Mouse (Mus musculus) lung, adult 2 months (tissue): Measurements from ENCODE around the gene Nav2. TPM values are rescaled to one million over a fixed set of nuclear protein-coding genes. Genes with fewer than 3 reads are reported as not detected.

Experiments
- DNase-seq: peaks from one replicate; pipeline ENCODE4 v3.0.0; 2022
- H3K4me1 ChIP-seq: fragments of 200-500 bp; 2 replicates; pipeline ENCODE4 v1.6.1; 2011; ENCODE audit warnings: low read length; ENCODE audit not compliant: control insufficient read depth, insufficient read depth
- H3K4me3 ChIP-seq: fragments of 200-500 bp; replicated peaks from 2 replicates; pipeline ENCODE3; 2011; ENCODE audit warnings: low read depth, mild to moderate bottlenecking, control low read depth, low read length; ENCODE audit errors: extremely low read depth
- CTCF ChIP-seq: fragments of 200-500 bp; IDR thresholded peaks from 2 replicates; pipeline ENCODE4 v1.5.1; 2011; ENCODE audit warnings: mild to moderate bottlenecking, low read length, control low read depth; ENCODE audit not compliant: insufficient read depth
- POLR2A ChIP-seq: fragments of 200-500 bp; IDR thresholded peaks from 2 replicates; pipeline ENCODE4 v1.6.1; 2011; ENCODE audit warnings: low read depth, mild to moderate bottlenecking, control low read depth, low read length, borderline replicate concordance; ENCODE audit errors: extremely low read depth
- WGBS: fragments of 180-500 bp; shearing (Covaris S2); methylation state at CpG from one replicate; pipeline ENCODE4 v1.1.7; 2018; 5-methylcytosine and 5-hydroxymethylcytosine counted together
- polyA plus RNA-seq: library from polyadenylated mRNA; depleted of rRNA; stranded (reverse); fragments of >200 nt; gene quantifications from 2 replicates; pipeline ENCODE4 v1.2.3, GENCODE M21; 2012

Gene Nav2
- polyA plus RNA-seq, 1 experiment, result 33.9 TPM

DNA sequence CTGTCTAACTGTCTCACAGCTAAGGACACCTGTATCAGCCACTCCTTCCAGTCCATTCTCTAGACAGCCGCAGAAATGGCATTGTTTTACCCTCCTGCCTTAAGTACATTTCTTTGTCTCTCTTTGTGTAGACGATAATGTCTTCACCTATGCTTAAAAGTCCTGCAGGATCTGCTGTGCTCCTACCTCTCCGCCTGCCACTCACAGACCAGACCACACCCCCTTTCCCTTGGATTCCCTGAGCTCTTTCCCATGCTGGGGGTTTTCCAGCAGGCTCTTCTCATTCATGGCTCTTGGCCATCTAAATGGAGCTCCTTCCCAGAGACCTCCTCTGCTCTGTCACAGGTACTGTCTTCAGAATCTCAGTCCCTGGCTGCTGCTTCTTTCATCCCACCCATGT lies 408.1 kb downstream of the Nav2 start:
- TF ChIP-seq POLR2A, result no peak
- WGBS, result 71% methylated on average over 3 of the region's 3 CpGs
- H3K4me1 ChIP-seq, result peaks cover 11% of the 10 kb centered on the region
- no peak overlapping the region for H3K4me3 ChIP-seq
- no peak for DNase-seq

DNA sequence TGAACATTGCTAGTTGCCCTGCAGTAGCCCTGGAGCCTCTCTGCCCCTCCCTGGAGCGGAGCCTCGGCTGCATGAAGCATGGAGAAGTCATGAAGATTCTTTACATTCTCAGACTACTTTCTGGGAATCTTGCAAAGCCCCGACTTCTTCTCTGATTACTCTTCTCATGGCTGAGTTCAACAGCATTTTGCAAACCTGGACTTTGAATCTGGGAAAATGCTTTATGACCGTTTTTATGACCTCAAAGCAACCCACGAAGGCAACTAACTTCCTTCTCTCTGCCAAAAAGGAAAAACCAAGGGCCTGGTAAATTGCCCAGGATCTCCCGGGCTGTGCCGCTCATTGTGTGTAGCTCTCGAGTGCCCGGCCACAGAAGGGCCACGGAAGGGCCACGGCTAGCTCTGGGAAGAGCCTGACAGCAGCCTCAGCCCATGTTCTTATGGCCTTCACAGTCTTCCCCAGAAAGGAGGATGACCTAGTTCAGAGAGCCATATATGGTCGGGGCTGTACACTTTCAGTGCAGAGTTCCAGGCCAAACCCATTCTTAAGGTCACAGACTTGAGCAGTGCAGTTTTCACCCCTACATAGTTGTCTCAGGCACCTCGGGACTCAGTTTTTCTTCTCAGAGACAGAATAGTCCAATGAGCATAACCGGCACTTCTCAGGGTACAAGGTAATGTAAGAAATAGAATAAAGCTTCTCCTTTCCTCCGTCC lies 409.8 kb downstream of the Nav2 start:
- H3K4me1 ChIP-seq, result peaks cover 11% of the 10 kb centered on the region
- WGBS, result 56% methylated on average over 15 of the region's 15 CpGs
- no peak for TF ChIP-seq POLR2A
- no peak for TF ChIP-seq CTCF
- H3K4me3 ChIP-seq, result no peak overlapping the region
- DNase-seq, result no peak

DNA sequence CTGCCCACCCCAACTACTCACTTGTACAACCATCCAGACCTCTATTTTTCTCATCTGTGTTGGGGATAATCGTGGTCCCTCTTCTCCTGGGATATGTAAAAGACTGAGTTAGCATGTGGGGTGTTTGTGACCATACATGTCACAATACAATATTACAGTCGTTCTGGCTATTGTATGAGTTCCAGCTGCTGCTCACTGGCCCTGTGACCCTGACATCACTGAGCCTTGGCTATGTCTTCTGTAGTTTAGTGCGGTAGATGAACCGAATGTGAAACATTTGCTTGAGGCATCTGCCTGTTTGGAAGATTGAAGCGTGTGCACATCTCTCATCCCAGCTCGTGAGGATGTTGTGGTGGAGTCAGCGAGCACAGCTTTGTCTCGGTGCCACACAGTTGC lies 410.4 kb downstream of the Nav2 start:
- 78% methylated on average over 8 of the region's 8 CpGs for WGBS
- TF ChIP-seq POLR2A (no peak), CTCF (no peak)
- no peak for DNase-seq
- Histone ChIP-seq H3K4me1 (peaks cover 10% of the 10 kb centered on the region), H3K4me3 (no peak overlapping the region)

DNA sequence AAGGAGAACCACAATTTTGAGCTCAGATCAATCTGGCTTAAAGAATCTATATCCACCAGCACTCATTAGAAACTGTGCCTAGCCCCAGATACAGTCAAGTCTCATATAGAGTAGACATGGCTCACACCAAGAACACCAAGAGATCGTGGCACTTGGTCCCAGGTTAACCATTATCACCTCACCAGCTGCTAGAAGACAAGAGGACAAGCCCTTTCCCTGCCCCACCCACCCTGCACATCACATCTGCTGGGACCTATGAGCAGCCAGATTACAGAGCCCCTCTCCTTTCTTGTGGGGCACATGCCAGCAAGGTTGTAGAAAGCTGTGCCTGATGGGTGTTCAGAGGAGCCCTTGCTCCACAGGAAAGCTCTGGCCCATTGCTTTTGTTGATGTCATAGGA lies 411.5 kb downstream of the Nav2 start:
- TF ChIP-seq CTCF (no peak), POLR2A (no peak)

DNA sequence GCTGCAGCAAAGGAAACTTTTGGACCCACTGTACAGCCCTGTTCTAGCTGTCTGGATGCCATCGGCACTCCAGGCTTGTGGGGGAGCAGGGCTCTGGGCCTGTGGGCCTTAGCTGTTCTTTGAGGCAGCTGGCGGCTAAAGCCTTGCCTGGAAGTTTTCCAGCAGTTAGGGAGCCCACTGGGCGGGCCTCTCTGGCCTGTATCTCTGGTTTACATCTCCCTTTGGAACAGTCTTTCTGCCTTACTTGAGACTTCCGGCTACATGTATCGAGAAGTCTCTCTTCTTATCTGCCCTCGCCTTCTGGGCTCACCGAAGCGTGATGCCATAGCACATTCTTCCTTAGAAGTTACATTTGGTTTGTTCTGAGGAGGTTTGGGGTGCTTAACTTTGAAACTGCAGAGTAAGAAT lies 412.6 kb downstream of the Nav2 start:
- TF ChIP-seq POLR2A (no peak), CTCF (no peak)
- no peak for DNase-seq
- peaks cover 5% of the 10 kb centered on the region for H3K4me1 ChIP-seq
- 40% methylated on average over 8 of the region's 8 CpGs for WGBS
- no peak overlapping the region for H3K4me3 ChIP-seq

More for the DNA sequence above, 411.5 kb downstream of the Nav2 start:
- DNase-seq, result no peak
- peaks cover 5% of the 10 kb centered on the region for H3K4me1 ChIP-seq
- no peak overlapping the region for H3K4me3 ChIP-seq
- WGBS, result 76% methylated on average over 1 of the region's 1 CpGs

DNA sequence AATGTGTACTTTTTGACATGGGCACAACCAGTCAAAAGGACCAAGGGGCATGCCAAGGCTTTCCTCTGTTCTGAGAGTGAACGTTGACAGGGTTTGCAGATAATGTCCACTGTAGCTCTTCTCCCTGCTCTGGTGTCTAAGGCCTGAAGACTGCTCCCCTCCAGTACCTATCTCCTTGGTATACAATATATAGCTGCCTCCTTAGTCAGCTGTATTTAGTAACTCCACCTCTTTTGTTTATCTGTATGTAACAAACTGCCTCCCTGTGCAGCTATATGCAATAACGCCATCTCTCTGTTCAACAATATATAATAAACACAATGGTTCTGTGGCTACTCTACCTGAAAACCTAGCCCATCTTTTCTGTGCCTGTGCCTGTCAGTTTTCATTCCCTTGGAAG lies 413.7 kb downstream of the Nav2 start:
- WGBS, result 71% methylated on average over 2 of the region's 2 CpGs
- Histone ChIP-seq H3K4me1 (peaks cover 5% of the 10 kb centered on the region), H3K4me3 (no peak overlapping the region)
- TF ChIP-seq CTCF, result no peak
- no peak for TF ChIP-seq POLR2A
- DNase-seq, result no peak

DNA sequence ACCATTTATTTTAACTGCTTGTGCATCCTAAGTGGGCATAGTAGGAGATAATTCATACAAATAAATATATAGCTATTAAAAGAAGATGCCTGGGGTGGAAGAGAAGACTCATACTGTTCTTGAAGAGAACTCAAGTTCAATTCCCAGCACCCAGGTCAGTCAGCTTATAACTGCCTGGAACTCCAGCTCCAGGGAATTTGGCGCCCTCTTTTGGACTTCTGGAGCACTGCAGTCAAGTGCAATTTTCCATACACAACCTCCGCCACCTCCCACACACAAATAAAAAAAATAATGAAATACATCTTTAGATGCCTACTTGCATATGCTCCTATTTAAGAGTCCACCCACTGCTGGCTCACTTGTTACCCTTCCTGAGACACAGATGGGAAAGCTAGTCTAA lies 416.1 kb downstream of the Nav2 start:
- WGBS, result 91% methylated on average over 2 of the region's 2 CpGs
- H3K4me3 ChIP-seq, result no peak overlapping the region
- TF ChIP-seq CTCF (peak; percentile 38; the same call in 1 of the 2 replicates), POLR2A (no peak)

DNA sequence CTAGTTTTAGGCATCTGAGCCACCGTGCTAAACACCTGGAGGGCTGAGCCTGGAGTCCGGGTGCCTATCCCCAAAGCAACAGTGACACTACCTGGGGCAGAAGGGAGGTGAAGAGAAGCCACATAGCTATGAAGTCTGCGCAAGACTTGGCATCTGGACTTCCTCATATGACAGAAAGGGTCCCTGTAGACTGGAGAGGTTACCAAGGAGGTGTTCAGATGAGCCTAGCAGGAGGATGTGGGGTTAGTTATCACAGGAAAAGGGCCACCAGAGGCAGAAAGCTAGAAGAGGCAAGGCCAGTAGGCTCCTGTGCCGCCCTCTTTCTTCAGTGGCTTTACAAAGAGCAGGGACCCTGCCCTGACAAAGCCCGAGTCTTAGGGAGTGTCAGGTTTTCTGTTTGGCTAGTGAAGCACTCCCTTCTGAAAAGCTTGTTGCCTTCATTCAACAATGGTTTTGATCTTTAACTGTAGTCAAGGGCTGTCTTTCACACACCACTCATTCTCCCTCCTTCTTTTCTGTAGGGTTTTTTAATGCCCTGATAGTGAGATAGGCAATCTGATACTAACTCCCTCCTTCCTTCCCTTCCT lies 417.7 kb downstream of the Nav2 start:
- no peak for DNase-seq
- Histone ChIP-seq H3K4me3 (no peak overlapping the region), H3K4me1 (no peaks in the 10 kb centered on the region)
- 69% methylated on average over 5 of the region's 5 CpGs for WGBS
- no peak for TF ChIP-seq CTCF
- TF ChIP-seq POLR2A, result no peak

More for the DNA sequence above, 416.1 kb downstream of the Nav2 start:
- no peak for DNase-seq
- peaks cover 2% of the 10 kb centered on the region; the same call in 1 of the 2 replicates for H3K4me1 ChIP-seq

DNA sequence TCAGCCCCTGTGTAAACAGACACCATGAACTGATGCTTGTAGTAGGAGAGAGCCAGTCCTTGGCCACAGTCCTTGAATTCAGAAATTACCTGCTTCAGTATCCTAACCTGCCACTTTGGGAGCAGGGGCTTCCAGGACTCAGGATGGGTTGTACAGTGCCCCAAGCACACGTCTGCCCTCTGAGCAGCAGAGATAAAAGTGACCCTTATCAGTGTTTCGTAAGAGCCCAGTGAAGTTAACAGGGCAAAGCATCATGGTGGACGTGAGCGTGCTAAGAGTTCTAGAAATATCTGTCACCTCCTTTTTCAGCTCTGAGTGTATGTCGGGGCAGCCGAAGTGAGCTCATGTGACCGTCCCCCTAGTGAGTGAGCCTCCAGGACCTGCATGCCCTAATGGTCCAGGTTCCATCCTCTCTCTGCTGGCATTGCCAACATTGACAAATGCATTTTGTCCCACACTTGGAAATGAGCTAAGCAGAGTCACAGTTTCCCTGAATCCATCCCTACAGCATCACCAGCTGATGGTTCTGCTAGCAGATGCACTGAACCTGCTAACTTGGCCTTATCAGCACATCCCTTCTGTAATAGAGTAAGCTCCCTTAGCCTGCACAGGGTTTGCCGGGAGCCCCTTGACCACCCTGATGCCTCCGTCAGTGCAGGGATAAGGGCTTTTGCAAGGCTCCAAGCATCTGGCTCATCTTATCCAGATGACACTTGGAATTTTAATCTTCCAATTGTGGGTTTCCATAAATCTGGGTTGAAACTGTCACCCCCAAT lies 418.6 kb downstream of the Nav2 start:
- Histone ChIP-seq H3K4me3 (no peak overlapping the region), H3K4me1 (no peaks in the 10 kb centered on the region)
- no peak for DNase-seq
- TF ChIP-seq CTCF, result no peak
- no peak for TF ChIP-seq POLR2A
- 77% methylated on average over 9 of the region's 9 CpGs for WGBS
